Mouse (Mus musculus) retina, postnatal 1 day (tissue): ENCODE results near the gene Amz1.

ENCODE experiments used
- DNase-seq: peaks from one replicate; pipeline ENCODE4 v3.0.0-alpha.2; 2012

Amz1 gene

GRCm38 (mm10) chr5:140723822-140724221 lies at the start of gene Amz1:
Amz1 (plus strand) TSS chr5:140724127.
- DNase-seq = peak; percentile 65

- no peak for DNase-seq
Measured at GRCm38 (mm10) chr5:140675079-140675478, 48.8 kb upstream of the Amz1 start.

- DNase-seq = no peak
Measured at GRCm38 (mm10) chr5:140675640-140676039, 48.3 kb upstream of the Amz1 start.

GRCm38 (mm10) chr5:140677137-140677536 lies 46.8 kb upstream of the Amz1 start:
- DNase-seq = no peak

- DNase-seq = no peak
Measured at GRCm38 (mm10) chr5:140680051-140680450, 43.9 kb upstream of the Amz1 start.

GRCm38 (mm10) chr5:140680950-140681349 lies 43.0 kb upstream of the Amz1 start:
- no peak for DNase-seq

GRCm38 (mm10) chr5:140682113-140682512 lies 41.8 kb upstream of the Amz1 start:
- no peak for DNase-seq

GRCm38 (mm10) chr5:140684343-140685148 lies 39.4 kb upstream of the Amz1 start:
- peak; percentile 64 for DNase-seq

- DNase-seq = no peak
Measured at GRCm38 (mm10) chr5:140688434-140688833, 35.5 kb upstream of the Amz1 start.

- no peak for DNase-seq
Measured at GRCm38 (mm10) chr5:140695987-140696386, 27.9 kb upstream of the Amz1 start.

GRCm38 (mm10) chr5:140699776-140700175 lies 24.2 kb upstream of the Amz1 start:
- no peak for DNase-seq

- no peak for DNase-seq
Measured at GRCm38 (mm10) chr5:140701661-140702060, 22.3 kb upstream of the Amz1 start.

GRCm38 (mm10) chr5:140702103-140702513 lies 21.8 kb upstream of the Amz1 start, which contains the start of gene Iqce:
Iqce (minus strand) TSS chr5:140702378.
- peak; percentile 96 for DNase-seq

GRCm38 (mm10) chr5:140702618-140703175 lies 21.2 kb upstream of the Amz1 start:
- peak; percentile 12 for DNase-seq

- DNase-seq = no peak
Measured at GRCm38 (mm10) chr5:140703480-140704377, 20.2 kb upstream of the Amz1 start.

- DNase-seq = peak; percentile 100
Measured at GRCm38 (mm10) chr5:140704378-140705251, 19.3 kb upstream of the Amz1 start, which contains the start of gene Brat1. Brat1 (plus strand) TSS chr5:140705011.

GRCm38 (mm10) chr5:140705501-140706171 lies 18.3 kb upstream of the Amz1 start:
- peak; percentile 10 for DNase-seq

GRCm38 (mm10) chr5:140710315-140710714 lies 13.6 kb upstream of the Amz1 start:
- DNase-seq = no peak

- DNase-seq = no peak
Measured at GRCm38 (mm10) chr5:140711040-140711439, 12.9 kb upstream of the Amz1 start.

- no peak for DNase-seq
Measured at GRCm38 (mm10) chr5:140720773-140721172, 3.2 kb upstream of the Amz1 start.

- no peak for DNase-seq
Measured at GRCm38 (mm10) chr5:140722121-140722520, 1.8 kb upstream of the Amz1 start.
